Comparison of ENCODE assay signal across 8 mouse cellular contexts in the genomic region with DNA sequence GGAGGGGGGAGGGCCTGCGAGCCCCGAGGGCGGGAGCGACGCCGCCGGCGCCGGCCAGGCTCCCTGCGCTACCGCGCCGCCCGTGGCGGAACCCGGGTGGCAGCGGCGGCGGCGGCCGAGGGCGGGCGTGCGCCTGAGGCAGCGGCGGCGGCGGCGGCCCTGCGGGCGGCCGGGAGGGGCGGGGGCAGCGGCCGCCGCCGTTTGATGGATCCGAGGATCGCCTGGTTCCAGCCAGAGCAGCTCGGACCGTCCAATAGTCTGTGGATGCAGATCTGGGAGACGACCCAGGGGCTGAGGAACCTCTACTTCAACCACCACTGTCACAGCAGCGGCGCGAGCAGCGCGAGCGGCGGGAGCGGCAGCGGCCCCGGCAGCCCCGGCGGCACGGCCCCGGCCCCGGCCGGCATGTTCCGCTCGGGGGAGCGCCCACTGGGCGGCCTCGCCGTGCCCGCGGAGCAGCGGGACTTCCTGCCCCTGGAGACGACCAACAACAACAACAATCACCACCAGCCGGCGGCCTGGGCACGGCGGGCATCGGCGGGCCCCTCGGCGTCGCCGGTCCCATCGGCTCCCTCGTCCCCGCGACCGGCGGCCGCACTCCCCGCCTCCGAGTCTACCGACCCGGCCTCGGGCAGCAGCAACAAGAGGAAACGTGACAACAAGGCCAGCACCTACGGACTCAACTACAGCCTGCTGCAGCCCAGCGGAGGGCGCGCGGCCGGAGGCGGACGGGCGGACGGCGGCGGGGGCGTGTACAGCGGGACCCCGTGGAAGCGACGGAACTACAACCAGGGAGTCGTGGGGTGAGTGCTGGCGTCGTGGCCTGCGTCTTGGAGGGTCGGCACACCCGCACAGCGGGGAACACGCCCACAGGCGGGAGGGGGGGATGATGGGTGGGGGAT. TPM values are rescaled to one million over a fixed set of nuclear protein-coding genes. Genes with fewer than 3 reads are reported as not detected.
DNase-seq lines count a peak whose midpoint lies in the region; ATAC-seq and TF ChIP-seq lines count a peak whose summit lies in the region.

No protein-coding gene starts in this region.

- H3K4me2 ChIP-seq in heart, embryonic 14.5 days (ENCODE audit: low read length), result peak overlapping the region; percentile 96
- peak overlapping the region; percentile 97 for H3K4me2 ChIP-seq in kidney, embryonic 16.5 days (replicated peaks; ENCODE audit: low read depth, low read length)
- H3K4me2 ChIP-seq in liver, postnatal 0 days (ENCODE audit: low read depth, low read length), result peak overlapping the region; percentile 97
- peak overlapping the region; percentile 88 for H3K4me2 ChIP-seq in neural tube, embryonic 11.5 days (ENCODE audit: low read depth)
- H3K4me2 ChIP-seq in stomach, embryonic 16.5 days (ENCODE audit: low read depth, low read length), result peak overlapping the region; percentile 94

- no peak for TF ChIP-seq EP300 in liver, postnatal 0 days (IDR thresholded peaks at IDR 0.05; ENCODE audit: low read depth)

- ATAC-seq in erythroblast, adult 5-6 weeks (replicated peaks; ENCODE audit: low FRiP score, poor library complexity, severe bottlenecking), result peak; percentile 31
- ATAC-seq in heart, embryonic 14.5 days (ENCODE audit: insufficient number of reproducible peaks, insufficient read depth, low FRiP score, low read depth), result peak; percentile 29
- ATAC-seq in kidney, embryonic 16.5 days (ENCODE audit: low FRiP score, low TSS enrichment), result peak; percentile 67
- peak; percentile 43 for ATAC-seq in liver, postnatal 0 days
- peak; percentile 65 for ATAC-seq in neural tube, embryonic 11.5 days (ENCODE audit: insufficient read depth, low FRiP score, low TSS enrichment)
- peak; percentile 38 for ATAC-seq in stomach, embryonic 16.5 days (ENCODE audit: insufficient read depth, low FRiP score)

- no peaks in the 10 kb centered on the region for H3K9me3 ChIP-seq in heart, embryonic 14.5 days (ENCODE audit: control insufficient read depth, low read length)
- H3K9me3 ChIP-seq in kidney, embryonic 16.5 days (ENCODE audit: low read length), result no peaks in the 10 kb centered on the region
- no peaks in the 10 kb centered on the region for H3K9me3 ChIP-seq in liver, postnatal 0 days (ENCODE audit: low read length)
- no peaks in the 10 kb centered on the region for H3K9me3 ChIP-seq in neural tube, embryonic 11.5 days (ENCODE audit: control insufficient read depth, low read length)
- H3K9me3 ChIP-seq in stomach, embryonic 16.5 days (replicated peaks; ENCODE audit: control insufficient read depth, low read length), result no peaks in the 10 kb centered on the region

- peaks cover 4 to 28% of the 10 kb centered on the region in 2 experiments; a peak in 3 of 4 replicates for H3K4me1 ChIP-seq in heart, embryonic 14.5 days (ENCODE audit: control insufficient read depth in 2 of 2, insufficient read depth in 2 of 2, low read length in 2 of 2)
- H3K4me1 ChIP-seq in kidney, embryonic 16.5 days (ENCODE audit: insufficient read depth, low read length), result peaks cover 36% of the 10 kb centered on the region
- H3K4me1 ChIP-seq in liver, postnatal 0 days (ENCODE audit: insufficient read depth), result peaks cover 29% of the 10 kb centered on the region
- peaks cover 14% of the 10 kb centered on the region for H3K4me1 ChIP-seq in neural tube, embryonic 11.5 days (ENCODE audit: control insufficient read depth, insufficient read depth, low read length)
- H3K4me1 ChIP-seq in stomach, embryonic 16.5 days (ENCODE audit: control insufficient read depth, insufficient read depth, low read length), result peaks cover 17% of the 10 kb centered on the region

- peak; percentile 54 for DNase-seq in CD4-positive, CD25-positive, alpha-beta regulatory T cell, adult 2 months (ENCODE audit: low read depth, low spot score)
- DNase-seq in adrenal gland, postnatal 4 days (ENCODE audit: low spot score in 2 of 2), result peak; percentile 10 to 11
- DNase-seq in liver, postnatal 0 days, result peak; percentile 65
- DNase-seq in neural tube, embryonic 11.5 days (ENCODE audit: low spot score), result peak; percentile 50

- 1% methylated on average over 56 of the region's 117 CpGs for whole genome bisulfite sequencing in heart, embryonic 14.5 days
- WGBS in kidney, embryonic 16.5 days, result under 1% methylated on average over 71 of the region's 117 CpGs
- under 1% methylated on average over 64 of the region's 117 CpGs for WGBS in liver, postnatal 0 days (ENCODE audit: insufficient replicate concordance)
- under 1% methylated on average over 70 of the region's 117 CpGs for WGBS in neural tube, embryonic 11.5 days
- WGBS in stomach, embryonic 16.5 days, result under 1% methylated on average over 94 of the region's 117 CpGs

- peak overlapping the region; percentile 89 to 100 for H3K4me3 ChIP-seq in heart, embryonic 14.5 days (ENCODE audit: control insufficient read depth in 1 of 2, insufficient read depth in 1 of 2, low read depth in 1 of 2, low read length in 2 of 2)
- peak overlapping the region; percentile 93 for H3K4me3 ChIP-seq in kidney, embryonic 16.5 days (ENCODE audit: low read length)
- peak overlapping the region; percentile 86 for H3K4me3 ChIP-seq in liver, postnatal 0 days (ENCODE audit: low read depth, low read length)
- H3K4me3 ChIP-seq in neural tube, embryonic 11.5 days (ENCODE audit: low read depth, low read length), result peak overlapping the region; percentile 94
- H3K4me3 ChIP-seq in stomach, embryonic 16.5 days (replicated peaks; ENCODE audit: low read length), result peak overlapping the region; percentile 87

- TF ChIP-seq CTCF in liver, postnatal 0 days (IDR thresholded peaks at IDR 0.05; ENCODE audit: low read depth), result 0 out of 2 replicates have a peak, but pooled peaks have one; percentile 9

- H3K27me3 ChIP-seq in heart, embryonic 14.5 days (ENCODE audit: control insufficient read depth, insufficient read depth, low read length), result no peaks in the 10 kb centered on the region
- H3K27me3 ChIP-seq in kidney, embryonic 16.5 days (ENCODE audit: insufficient read depth, low read length), result no peaks in the 10 kb centered on the region
- no peaks in the 10 kb centered on the region for H3K27me3 ChIP-seq in liver, postnatal 0 days (ENCODE audit: insufficient read depth, low read length)
- H3K27me3 ChIP-seq in neural tube, embryonic 11.5 days (ENCODE audit: control insufficient read depth, insufficient read depth, low read length), result no peaks in the 10 kb centered on the region
- H3K27me3 ChIP-seq in stomach, embryonic 16.5 days (ENCODE audit: control insufficient read depth, insufficient read depth, low read length), result no peaks in the 10 kb centered on the region

- H3K9ac ChIP-seq in heart, embryonic 14.5 days (ENCODE audit: low read length), result peak overlapping the region; percentile 91
- H3K9ac ChIP-seq in kidney, embryonic 16.5 days (replicated peaks; ENCODE audit: low read length), result peak overlapping the region; percentile 92
- peak overlapping the region; percentile 91 for H3K9ac ChIP-seq in liver, postnatal 0 days (replicated peaks)
- peak overlapping the region; percentile 82 for H3K9ac ChIP-seq in neural tube, embryonic 11.5 days (ENCODE audit: low read length)
- H3K9ac ChIP-seq in stomach, embryonic 16.5 days (ENCODE audit: low read length), result peak overlapping the region; percentile 93

- no peaks in the 10 kb centered on the region for H3K36me3 ChIP-seq in heart, embryonic 14.5 days (ENCODE audit: control insufficient read depth, insufficient read depth, low read length)
- 0 out of 2 replicates have a peak, but pooled peaks cover 2% of the 10 kb centered on the region for H3K36me3 ChIP-seq in kidney, embryonic 16.5 days (ENCODE audit: insufficient read depth, low read length)
- H3K36me3 ChIP-seq in liver, postnatal 0 days (replicated peaks; ENCODE audit: insufficient read depth, low read length), result no peaks in the 10 kb centered on the region; the same call in 1 of the 2 replicates
- H3K36me3 ChIP-seq in neural tube, embryonic 11.5 days (ENCODE audit: control insufficient read depth, insufficient read depth, low read length), result no peaks in the 10 kb centered on the region
- no peaks in the 10 kb centered on the region for H3K36me3 ChIP-seq in stomach, embryonic 16.5 days (ENCODE audit: control insufficient read depth, insufficient read depth, low read length)

- peak overlapping the region; percentile 63 to 96 for H3K27ac ChIP-seq in heart, embryonic 14.5 days (replicated peaks in 1 of 2; ENCODE audit: control insufficient read depth in 1 of 2, insufficient read depth in 1 of 2, low read depth in 2 of 2, low read length in 2 of 2)
- H3K27ac ChIP-seq in kidney, embryonic 16.5 days (ENCODE audit: low read length), result peak overlapping the region; percentile 98
- H3K27ac ChIP-seq in liver, postnatal 0 days (ENCODE audit: low read depth), result peak overlapping the region; percentile 99
- peak overlapping the region; percentile 97 for H3K27ac ChIP-seq in neural tube, embryonic 11.5 days (ENCODE audit: low read depth, low read length)
- H3K27ac ChIP-seq in stomach, embryonic 16.5 days (ENCODE audit: low read length), result peak overlapping the region; percentile 94

RNA-seq across cellular contexts. Expression of gene Tent4b, which starts 0.9 kb away (rescaled TPM):
- 10 to 100 TPM; 36.4 to 38.5 TPM for total RNA-seq in adrenal gland, postnatal 4 days (2021)
- total RNA-seq in erythroblast, adult 5-6 weeks (2015; ENCODE audit: low replicate concordance), result 10.0 and 12.3 TPM in 2 replicates
- 6.6 and 15.5 TPM in 2 replicates for total RNA-seq in erythroblast, adult 5-6 weeks (2017; ENCODE audit: low replicate concordance)
- 9.1 and 10.1 TPM in 2 replicates for polyA plus RNA-seq in heart, embryonic 14.5 days (2014; fragmentation: Nextera tagmentation; extraction: Ambion mirVana)
- polyA plus RNA-seq in kidney, embryonic 16.5 days (2015; fragmentation: Nextera tagmentation; extraction: Ambion mirVana), result 6.3 and 6.4 TPM in 2 replicates
- 4.6 and 4.8 TPM in 2 replicates for polyA plus RNA-seq in liver, postnatal 0 days (2015; fragmentation: Nextera tagmentation; extraction: Ambion mirVana)
- 11.1 and 11.2 TPM in 2 replicates for polyA plus RNA-seq in neural tube, embryonic 11.5 days (2014; fragmentation: Nextera tagmentation; extraction: Ambion mirVana)
- 5.6 and 5.9 TPM in 2 replicates for polyA plus RNA-seq in stomach, embryonic 16.5 days (2015; fragmentation: Nextera tagmentation; extraction: Ambion mirVana)

Comparison
In these comparisons a context has a peak if more than half of its experiments do, and no peak if none do; other contexts are left out.
1. Peak in every context shown above with its lines: DNase-seq, ATAC-seq, H3K4me3 ChIP-seq and H3K27ac ChIP-seq.
2. DNase-seq: peak in every context shown above with its lines; median percentile 65 in liver, postnatal 0 days; 54 in CD4-positive, CD25-positive, alpha-beta regulatory T cell, adult 2 months; 50 in neural tube, embryonic 11.5 days; 10 in adrenal gland, postnatal 4 days.